Mouse (Mus musculus) spleen, adult 2 months (tissue): Measurements from ENCODE around the gene Slc15a3.

Source experiments
- CTCF ChIP-seq: fragments of 200-500 bp; IDR thresholded peaks from 2 replicates; pipeline ENCODE4 v1.5.1; 2011; ENCODE audit warnings: mild to moderate bottlenecking, inconsistent platforms; ENCODE audit not compliant: insufficient read depth, insufficient read length, insufficient replicate concordance; ENCODE audit errors: extremely low read depth
- POLR2A ChIP-seq: fragments of 200-500 bp; IDR thresholded peaks from 2 replicates; pipeline ENCODE4 v1.6.1; 2011; ENCODE audit warnings: low read depth, low read length, inconsistent platforms

DNA sequence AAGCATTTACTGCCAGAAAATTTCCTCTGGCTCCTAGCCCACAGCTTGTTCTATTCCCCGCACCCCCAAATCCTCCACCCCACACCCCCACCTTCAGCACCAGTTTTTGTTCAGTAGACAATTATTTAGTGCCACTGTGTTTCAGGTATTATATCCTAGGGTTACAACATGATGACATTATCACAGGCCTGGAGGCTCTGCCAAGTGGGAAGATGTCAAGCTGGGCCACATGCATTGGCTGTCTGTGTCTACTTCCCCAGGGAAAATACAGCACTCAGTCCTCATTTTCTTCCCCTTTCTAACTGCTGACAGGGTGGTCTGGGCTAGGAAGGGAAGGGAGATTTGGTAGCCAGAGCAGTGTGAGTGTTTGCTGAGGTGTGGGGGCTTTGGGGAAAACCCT, 44.6 kb upstream of the Slc15a3 start:
- TF ChIP-seq CTCF: no peak
- no peak for TF ChIP-seq POLR2A
